Mouse (Mus musculus) kidney, adult 2 months (tissue): ENCODE results near the gene Mcu. TPM values are rescaled to one million over a fixed set of nuclear protein-coding genes. Genes with fewer than 3 reads are reported as not detected.

ENCODE experiments used
- DNase-seq: peaks from one replicate; pipeline ENCODE4 v3.0.0; 2021
- H3K27ac ChIP-seq: fragments of 200-500 bp; 2 replicates; pipeline ENCODE4 v1.5.1; 2012; ENCODE audit warnings: low read depth, low read length, control low read depth, inconsistent platforms; ENCODE audit not compliant: insufficient read depth
- H3K27me3 ChIP-seq: fragments of 200-500 bp; replicated peaks from 2 replicates; pipeline ENCODE4 v1.6.1; 2012; ENCODE audit warnings: mild to moderate bottlenecking, moderate library complexity, low read length, inconsistent platforms; ENCODE audit not compliant: control insufficient read depth, insufficient read depth
- H3K36me3 ChIP-seq: fragments of 200-500 bp; 2 replicates; pipeline ENCODE4 v1.6.1; 2012; ENCODE audit warnings: mild to moderate bottlenecking, moderate library complexity, low read length, inconsistent platforms; ENCODE audit not compliant: control insufficient read depth, insufficient read depth
- H3K4me1 ChIP-seq: fragments of 200-500 bp; 2 replicates; pipeline ENCODE4 v1.6.1; 2011; ENCODE audit warnings: low read length; ENCODE audit not compliant: control insufficient read depth, insufficient read depth
- H3K4me3 ChIP-seq: fragments of 200-500 bp; 2 replicates; pipeline ENCODE4 v1.5.1; 2011; ENCODE audit warnings: mild to moderate bottlenecking, low read depth, low read length, control low read depth; ENCODE audit not compliant: insufficient read depth
- CTCF ChIP-seq: fragments of 200-500 bp; conservative IDR thresholded peaks from 2 replicates; pipeline ENCODE4 v1.5.1; 2011; ENCODE audit warnings: low read depth, mild to moderate bottlenecking, control low read depth, low read length, moderate library complexity, mixed read lengths; ENCODE audit not compliant: insufficient read depth, insufficient read length
- POLR2A ChIP-seq: fragments of 200-500 bp; IDR thresholded peaks from one replicate; pipeline ENCODE4 v1.6.1; 2011; ENCODE audit warnings: low read depth, low read length, control low read depth
- WGBS: fragments of 180-500 bp; shearing (Covaris S2); methylation state at CpG from one replicate; pipeline ENCODE4 v1.1.7; 2018; 5-methylcytosine and 5-hydroxymethylcytosine counted together
- polyA plus RNA-seq: library from polyadenylated mRNA; depleted of rRNA; stranded (reverse); fragments of >200 nt; gene quantifications from 2 replicates; pipeline ENCODE4 v1.2.3, GENCODE M21; 2012

The Mcu gene
- polyA plus RNA-seq, 1 experiment, result 16.2 TPM

GRCm38 (mm10) chr10:59548211-59548610 is 68.3 kb downstream of the Mcu start:
- TF ChIP-seq CTCF (no peak), POLR2A (no peak)
- H3K27me3 ChIP-seq, result no peaks in the 10 kb centered on the region
- no peaks in the 10 kb centered on the region for H3K36me3 ChIP-seq
- H3K4me3 ChIP-seq, result no peak overlapping the region
- H3K4me1 ChIP-seq, result peaks cover 6% of the 10 kb centered on the region; the same call in 1 of the 2 replicates
- WGBS, result 81% methylated on average over 6 of the region's 6 CpGs
- DNase-seq, result no peak
- no peak overlapping the region for H3K27ac ChIP-seq

GRCm38 (mm10) chr10:59547426-59547825 is 69.1 kb downstream of the Mcu start:
- TF ChIP-seq POLR2A (no peak), CTCF (no peak)
- no peaks in the 10 kb centered on the region for H3K27me3 ChIP-seq
- H3K4me1 ChIP-seq, result peaks cover 6% of the 10 kb centered on the region; the same call in 1 of the 2 replicates
- H3K27ac ChIP-seq, result no peak overlapping the region
- 78% methylated on average over 7 of the region's 7 CpGs for WGBS
- no peaks in the 10 kb centered on the region for H3K36me3 ChIP-seq
- H3K4me3 ChIP-seq, result no peak overlapping the region
- no peak for DNase-seq

GRCm38 (mm10) chr10:59545169-59545568 is 71.3 kb downstream of the Mcu start:
- peak; percentile 32 for DNase-seq
- no peak for TF ChIP-seq CTCF
- no peak for TF ChIP-seq POLR2A
- WGBS, result 69% methylated on average over 7 of the region's 7 CpGs
- Histone ChIP-seq H3K36me3 (no peaks in the 10 kb centered on the region), H3K4me3 (no peak overlapping the region), H3K4me1 (peaks cover 14% of the 10 kb centered on the region), H3K27me3 (no peaks in the 10 kb centered on the region), H3K27ac (no peak overlapping the region)

DNA sequence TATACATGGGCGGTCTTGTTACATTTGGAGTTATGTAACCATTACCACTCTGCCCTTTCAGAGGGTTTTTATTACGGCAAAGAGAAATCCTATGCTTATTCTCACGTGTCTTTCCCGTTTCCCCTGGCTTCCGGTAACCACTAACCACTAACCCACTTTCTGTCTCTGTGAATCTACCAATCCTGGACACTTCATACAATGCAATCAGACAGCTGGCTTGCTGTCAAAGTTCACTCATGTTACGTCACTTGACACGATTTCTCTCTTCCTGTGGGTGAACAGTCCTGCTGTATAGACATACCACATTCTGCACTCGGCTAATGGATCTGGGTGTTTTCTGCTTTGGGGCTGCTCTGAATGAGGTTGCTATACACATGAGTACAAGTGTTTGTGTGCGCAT is 73.1 kb downstream of the Mcu start:
- Histone ChIP-seq H3K27ac (no peak overlapping the region), H3K4me3 (no peak overlapping the region), H3K4me1 (peaks cover 26% of the 10 kb centered on the region), H3K27me3 (no peaks in the 10 kb centered on the region), H3K36me3 (no peaks in the 10 kb centered on the region)
- DNase-seq, result no peak
- 89% methylated on average over 9 of the region's 9 CpGs for WGBS
- TF ChIP-seq CTCF (no peak), POLR2A (no peak)

DNA sequence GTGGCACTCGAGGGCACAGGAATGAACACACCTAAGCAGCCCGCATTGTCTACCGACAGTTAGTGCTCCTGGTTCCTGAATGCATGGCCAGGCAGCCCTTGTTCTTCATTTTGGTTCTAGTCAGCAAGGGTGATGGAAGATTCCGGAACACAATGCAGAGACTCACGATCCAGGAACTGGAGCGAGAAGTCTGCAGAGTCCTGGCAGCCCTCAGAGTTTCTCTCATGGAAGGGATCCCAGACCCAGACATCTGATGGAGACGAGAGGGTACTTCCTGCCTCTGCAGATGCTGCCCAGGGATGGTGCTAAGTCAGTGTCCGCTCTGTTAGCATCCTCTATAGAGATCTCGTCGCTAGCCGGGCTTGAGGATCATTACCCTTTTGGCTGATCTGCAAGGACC is 75.0 kb downstream of the Mcu start:
- Histone ChIP-seq H3K4me3 (no peak overlapping the region), H3K36me3 (no peaks in the 10 kb centered on the region), H3K27me3 (no peaks in the 10 kb centered on the region), H3K4me1 (peaks cover 26% of the 10 kb centered on the region), H3K27ac (no peak overlapping the region)
- TF ChIP-seq POLR2A (no peak), CTCF (no peak)
- 71% methylated on average over 11 of the region's 11 CpGs for WGBS
- no peak for DNase-seq

GRCm38 (mm10) chr10:59540596-59540995 is 75.9 kb downstream of the Mcu start:
- H3K4me1 ChIP-seq, result peaks cover 26% of the 10 kb centered on the region
- H3K36me3 ChIP-seq, result no peaks in the 10 kb centered on the region
- no peak overlapping the region for H3K4me3 ChIP-seq
- DNase-seq, result peak; percentile 64
- peak overlapping the region; percentile 47; the same call in 1 of the 2 replicates for H3K27ac ChIP-seq
- TF ChIP-seq CTCF (no peak), POLR2A (no peak)
- H3K27me3 ChIP-seq, result no peaks in the 10 kb centered on the region
- WGBS, result 51% methylated on average over 3 of the region's 3 CpGs

- H3K4me1 ChIP-seq, result peaks cover 21% of the 10 kb centered on the region
- 38% methylated on average over 3 of the region's 3 CpGs for WGBS
- TF ChIP-seq CTCF (no peak), POLR2A (no peak)
- no peak for DNase-seq
- no peaks in the 10 kb centered on the region for H3K27me3 ChIP-seq
- H3K36me3 ChIP-seq, result no peaks in the 10 kb centered on the region
- H3K27ac ChIP-seq, result peak overlapping the region; percentile 39
- no peak overlapping the region for H3K4me3 ChIP-seq
Observed at GRCm38 (mm10) chr10:59540081-59540480, 76.4 kb downstream of the Mcu start.
